Mouse (Mus musculus) heart, adult 8-10 months (tissue): ENCODE data around the gene Serpini1. TPM values are rescaled to one million over a fixed set of nuclear protein-coding genes. Genes with fewer than 3 reads are reported as not detected.
"Not testable (repeated sequence)": the region's sequence is repeated elsewhere in the genome, so short reads cannot be mapped to it uniquely, and the experiment has no call there.

Source experiments
- DNase-seq: peaks from one replicate; pipeline ENCODE4 v3.0.0; 2022; ENCODE audit warnings: low spot score
- total RNA-seq, 4 experiments: library from RNA; stranded (reverse); gene quantifications; 2 replicates each; pipeline ENCODE4 v1.2.4; 2022

Gene Serpini1
- total RNA-seq, 4 experiments from 2014 or later: 3.1 to 4.9 (median 3.6) TPM

DNA sequence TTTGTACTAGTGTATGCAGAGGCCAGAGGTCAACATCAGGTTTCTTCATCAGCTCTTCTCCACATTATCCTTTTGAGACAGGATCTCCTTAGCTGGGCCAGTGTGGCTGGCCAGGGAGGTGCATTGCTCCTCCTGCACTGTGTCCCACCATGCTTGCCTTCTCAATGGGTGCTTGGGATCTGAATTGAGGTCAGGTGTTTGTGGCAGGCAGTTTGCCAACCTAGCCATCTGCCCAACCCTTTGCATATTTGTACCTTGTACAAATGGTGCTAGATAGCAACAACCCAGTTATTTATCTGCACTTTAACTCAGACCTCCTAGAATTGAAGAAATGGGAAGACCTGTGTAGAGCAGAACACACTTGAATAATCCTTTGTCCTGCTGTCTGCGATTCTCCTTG lies 78.3 kb downstream of the Serpini1 start:
- no peak for DNase-seq

DNA sequence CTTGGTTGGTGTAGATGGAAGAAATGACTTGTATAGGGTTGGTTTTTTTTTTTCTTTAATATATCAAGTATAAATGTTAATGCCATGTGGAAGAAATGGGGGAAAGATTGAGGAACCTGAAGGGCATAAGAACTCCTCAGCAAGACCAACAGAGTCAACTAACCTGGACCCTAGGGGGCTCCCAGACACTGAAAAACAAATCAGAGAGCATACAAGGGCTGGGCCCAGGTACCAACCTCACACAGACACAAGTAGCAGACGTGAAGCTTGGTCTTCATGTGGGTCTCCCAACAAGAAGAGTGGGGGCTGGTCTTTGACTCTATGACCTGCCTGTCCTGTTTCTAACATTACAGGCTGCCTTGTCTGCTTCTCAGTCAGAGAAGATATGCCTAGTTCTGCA lies 82.2 kb downstream of the Serpini1 start:
- no peak for DNase-seq

DNA sequence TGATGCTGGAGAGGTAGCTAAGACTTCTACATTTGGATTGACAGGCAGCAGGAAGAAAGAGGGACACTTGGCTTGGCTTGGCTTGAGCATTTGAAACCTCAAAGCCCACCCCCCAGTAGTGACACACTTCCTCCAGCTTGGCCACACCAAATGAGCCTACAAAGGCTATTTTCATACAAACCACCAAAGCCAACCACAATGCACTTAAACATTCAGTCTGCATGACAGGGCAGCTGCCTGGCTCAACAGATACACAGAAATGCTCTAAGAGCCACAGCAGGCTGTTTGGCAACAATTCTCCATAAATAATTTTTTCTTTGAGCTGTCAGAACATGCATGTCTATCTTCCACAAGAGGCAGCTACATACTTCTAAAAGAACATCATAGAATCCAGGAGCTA lies 90.2 kb downstream of the Serpini1 start:
- no peak for DNase-seq

DNA sequence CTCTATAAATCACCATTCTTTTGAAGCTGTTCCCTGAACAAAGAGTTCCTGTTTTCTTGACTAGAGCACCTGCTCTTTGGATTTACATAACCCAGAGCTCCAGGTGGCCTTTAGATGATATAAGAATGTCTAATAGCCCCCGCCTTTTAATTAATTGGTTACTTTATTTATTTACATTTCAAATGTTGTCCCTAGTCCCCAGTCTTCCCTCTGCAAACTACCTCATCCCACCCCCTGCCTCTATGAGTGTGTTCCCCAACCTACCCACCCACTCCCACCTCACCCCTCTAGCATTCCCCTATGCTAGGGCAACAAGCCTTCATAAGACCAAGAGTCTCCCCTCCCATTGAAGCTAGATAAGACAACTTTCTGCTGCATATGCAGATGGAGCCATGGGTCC lies 90.9 kb downstream of the Serpini1 start:
- DNase-seq: no peak

DNA sequence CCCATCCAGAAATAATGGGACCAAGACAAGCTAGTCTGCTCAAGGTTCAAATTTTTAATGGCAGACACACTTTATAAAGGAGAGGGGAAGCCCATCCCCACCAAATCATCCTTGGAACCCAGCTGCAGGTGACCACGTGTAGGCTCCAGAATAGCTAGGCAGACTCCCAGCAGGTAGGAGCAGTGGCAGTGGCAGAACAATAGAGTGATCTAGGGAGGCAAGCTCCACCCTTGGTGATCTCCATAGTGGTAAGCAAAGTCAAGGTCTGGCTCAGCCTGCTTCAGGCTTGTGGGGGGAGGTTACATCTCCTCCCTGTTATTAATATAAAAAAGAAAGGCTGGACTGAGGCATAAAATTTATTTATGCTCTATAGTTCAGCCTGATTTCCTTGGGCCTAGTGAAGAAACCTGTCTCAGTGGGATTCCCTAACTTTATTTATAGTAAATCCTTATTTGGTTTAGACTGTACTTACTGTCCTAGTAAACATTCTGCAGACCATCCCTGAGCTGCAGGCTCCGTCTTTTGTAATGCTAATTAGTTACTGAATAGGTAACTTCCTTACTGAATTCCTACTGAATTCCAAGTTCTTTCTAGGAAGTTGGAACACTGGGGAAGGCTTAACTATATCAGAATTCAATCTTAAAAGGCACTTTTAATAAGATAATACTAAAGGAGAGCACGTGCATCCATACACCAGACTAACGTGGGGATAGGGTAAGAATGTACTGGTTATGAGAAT lies 93.2 kb downstream of the Serpini1 start:
- DNase-seq: not testable (repeated sequence)

DNA sequence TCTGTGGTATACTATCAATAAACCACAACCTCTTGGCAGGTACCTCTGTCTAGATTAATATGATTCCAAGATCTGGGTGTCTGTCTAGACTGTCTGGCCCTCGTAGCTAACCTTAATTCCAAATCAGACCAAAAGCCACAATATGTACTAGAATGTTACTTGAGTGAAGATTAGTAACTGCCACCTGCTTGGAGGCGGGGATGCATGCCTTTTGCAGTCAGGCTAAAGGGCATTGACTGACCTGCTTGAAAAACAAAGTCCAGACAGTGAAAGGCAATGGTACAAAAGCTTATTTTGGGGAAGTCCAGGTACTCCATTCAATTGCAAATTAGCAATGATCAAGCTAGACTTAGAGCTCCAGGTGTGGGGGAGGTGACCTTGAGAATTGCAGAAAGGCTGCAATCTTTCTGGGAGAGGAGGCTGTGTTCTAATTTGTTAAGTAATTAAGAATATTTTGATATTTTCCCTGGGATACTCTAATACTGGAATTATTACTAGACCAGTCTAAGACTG lies 94.3 kb downstream of the Serpini1 start:
- DNase-seq: no peak

DNA sequence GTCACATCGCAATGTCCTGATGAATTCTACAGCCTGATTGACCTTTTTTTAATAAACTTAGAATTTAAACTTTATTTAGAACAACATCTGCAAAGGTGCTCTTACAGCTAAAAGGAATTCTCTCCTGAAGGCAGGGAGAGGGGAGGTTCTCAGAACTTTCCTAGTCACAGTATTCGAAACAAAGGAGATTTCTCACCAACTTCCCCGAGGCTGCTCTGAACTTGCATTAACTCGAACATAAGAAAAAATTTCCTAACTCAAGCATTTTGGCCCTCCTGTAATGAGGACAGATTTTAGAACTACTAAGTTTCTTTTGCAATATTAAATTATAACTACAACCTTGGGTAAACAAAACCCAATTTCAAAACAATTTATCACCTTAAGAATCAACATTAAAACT lies 96.6 kb downstream of the Serpini1 start:
- not testable (repeated sequence) for DNase-seq

DNA sequence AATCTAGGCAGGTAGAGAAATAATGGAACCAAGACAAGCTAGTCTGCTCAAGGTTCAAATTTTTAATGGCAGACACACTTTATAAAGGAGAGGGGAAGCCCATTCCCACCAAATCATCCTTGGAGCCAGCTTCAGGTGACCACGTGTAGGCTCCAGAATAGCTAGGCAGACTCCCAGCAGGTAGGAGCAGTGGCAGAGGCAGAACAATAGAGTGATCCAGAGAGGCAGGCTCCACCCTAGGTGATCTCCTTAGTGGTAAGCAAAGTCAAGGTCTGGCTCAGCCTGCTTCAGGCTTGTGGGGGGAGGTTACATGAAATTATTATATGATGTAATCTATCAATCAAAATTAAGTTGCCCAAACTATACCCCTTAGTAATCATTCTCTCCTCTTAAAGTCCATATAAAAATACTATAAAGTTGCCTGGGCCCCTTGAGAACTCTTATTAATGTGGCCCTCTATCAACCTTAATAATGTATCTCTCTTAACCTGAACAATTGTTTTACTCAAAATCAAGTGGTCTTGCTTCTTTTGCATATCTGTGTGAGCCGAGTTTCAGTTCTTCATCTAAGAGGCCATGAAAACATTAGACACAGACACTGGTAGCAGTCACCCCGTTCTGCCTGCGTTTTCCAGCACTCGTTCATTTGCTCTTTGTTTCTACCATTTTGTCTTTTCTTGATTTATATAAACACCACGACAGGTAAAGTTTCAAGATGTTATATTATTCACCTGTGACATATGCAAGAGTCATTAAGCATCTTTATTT lies 98.4 kb downstream of the Serpini1 start:
- DNase-seq: no peak

DNA sequence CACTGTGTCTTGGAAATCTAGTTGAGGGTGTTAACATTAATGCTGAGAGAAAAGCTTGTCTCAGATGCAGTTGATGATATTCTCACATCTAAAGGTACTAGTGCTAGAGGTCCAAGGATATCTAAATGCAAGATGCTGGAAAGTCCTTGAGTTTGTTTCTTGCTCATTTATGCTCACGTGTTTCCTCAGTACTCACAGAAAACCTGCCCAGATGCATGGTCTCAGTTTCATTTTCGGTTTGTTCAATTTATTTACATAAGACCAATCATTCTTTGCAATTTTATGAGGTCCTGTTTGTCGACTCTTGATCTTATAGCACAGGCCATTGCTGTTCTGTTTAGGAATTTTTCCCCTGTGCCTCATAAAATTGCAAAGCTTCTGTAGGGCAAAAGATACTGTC lies 109.6 kb downstream of the Serpini1 start:
- DNase-seq: no peak

DNA sequence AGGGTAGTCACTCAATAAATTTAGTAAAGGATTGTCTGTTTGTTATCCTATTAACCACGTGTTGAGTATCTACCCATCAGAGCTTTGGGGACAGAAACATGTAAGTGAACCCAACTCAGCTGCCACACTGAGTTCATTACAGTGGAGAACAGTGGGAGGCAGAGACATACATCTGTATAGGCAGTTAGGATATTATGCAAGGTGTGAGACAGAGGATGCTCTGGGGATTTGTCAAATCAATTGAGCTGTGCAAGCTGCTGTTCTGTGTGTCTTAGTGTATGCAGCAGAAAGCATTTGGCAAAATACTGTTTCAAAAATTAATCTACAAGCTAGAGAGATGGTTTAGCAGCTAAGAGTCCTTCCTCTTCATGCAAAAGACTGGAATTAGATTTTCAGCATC lies 113.1 kb downstream of the Serpini1 start:
- DNase-seq: no peak

DNA sequence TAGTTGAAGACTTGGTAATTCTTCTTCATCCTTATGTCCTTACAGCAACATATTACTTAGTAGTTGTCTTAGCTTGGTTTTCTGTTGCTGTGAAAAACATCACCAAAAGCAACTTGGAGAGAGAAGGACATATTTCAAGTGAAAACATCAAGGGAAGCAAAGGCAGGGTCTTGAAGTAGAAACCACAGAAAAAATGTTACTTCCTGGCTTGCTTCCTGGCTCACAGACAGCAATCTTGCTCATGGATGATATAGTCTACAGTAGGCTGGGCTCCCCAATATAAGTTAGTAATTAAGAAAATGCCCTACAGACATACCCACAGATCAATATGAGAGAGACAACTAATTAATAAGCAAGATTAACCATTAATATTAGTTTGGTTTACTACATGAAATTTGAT lies 125.5 kb downstream of the Serpini1 start:
- DNase-seq: no peak

DNA sequence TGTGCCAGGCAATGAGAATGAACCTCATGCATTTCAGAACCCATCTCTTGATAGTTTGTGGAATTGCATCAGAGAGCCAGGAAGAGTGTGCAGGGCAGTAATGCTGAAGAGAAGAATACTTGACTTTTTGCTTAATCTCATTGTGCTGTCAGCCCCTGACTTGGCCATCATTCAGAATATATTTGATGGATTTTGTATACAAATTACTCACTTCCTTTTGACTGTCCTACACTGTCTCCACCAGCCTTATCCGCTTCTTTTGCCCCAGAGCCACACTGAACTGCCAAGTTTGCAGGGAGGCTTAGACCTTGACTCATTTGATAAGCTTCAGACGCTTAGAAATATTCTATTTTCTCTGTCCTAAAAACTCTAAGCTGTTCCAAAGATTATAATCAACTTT lies 129.4 kb downstream of the Serpini1 start:
- DNase-seq: no peak

DNA sequence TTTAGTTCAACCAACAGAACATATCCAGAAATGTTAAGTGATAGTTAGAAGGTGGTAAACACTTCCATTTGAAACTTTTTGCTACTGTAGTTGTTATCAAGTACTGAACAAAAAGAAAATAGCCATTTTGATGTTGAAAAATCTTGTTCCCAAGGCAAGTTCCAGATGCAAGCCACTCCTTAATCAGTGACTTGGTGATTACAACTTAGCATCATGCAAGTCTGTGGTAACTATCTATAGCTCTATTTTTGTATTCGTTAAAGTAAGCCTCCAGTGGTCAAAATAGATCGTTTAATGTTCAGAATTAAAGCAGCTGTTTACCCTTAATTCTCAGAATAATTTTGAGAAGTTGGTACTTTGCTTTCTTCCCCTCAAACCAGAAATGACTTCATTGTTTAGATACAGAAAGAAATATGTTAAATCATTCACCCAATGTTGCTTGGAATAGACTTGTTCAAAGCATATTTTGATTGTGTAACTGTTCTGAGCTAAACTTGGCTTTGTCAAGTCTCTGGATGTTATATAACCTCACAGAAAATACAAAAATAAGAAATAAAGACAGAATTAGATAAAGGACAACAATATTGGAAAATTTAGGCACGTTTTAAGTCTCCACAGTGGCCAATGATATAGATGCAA lies 130.0 kb downstream of the Serpini1 start:
- no peak for DNase-seq

DNA sequence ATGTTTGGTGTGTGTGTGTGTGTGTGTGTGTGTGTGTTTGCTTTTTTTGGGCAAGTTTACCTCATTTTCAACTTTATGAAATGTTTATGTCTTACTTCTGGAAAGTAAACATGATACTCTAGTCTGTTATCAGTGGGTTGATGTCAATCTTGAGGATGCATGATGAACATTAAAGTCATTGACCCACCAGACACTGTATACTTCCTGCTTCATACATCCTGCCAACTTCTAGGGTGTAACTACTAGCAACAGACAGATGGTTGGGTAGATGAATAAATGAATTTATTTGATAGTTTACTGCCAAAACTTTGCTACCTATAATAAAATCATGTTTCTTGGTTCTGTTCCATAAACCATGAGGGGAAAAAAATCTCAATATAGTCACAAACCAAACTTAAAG lies 133.0 kb downstream of the Serpini1 start:
- no peak for DNase-seq

DNA sequence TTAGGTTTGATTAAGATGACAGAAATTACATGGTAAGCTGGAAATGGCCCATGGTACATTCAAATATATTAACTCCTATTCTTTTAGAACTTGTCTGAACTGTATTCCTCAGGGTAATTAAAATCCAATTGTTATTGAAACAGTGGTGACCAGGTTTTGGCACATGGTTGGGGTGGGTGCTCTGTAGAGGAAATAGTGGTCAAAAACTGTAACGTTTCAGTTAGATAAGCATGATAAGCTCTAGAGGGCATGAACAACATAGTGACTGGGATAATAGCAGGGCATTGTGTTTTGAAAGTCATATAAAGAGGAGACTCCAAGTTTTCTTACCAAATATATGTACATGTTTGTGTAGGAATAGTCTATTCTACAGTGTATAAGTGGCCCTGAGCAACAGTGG lies 134.7 kb downstream of the Serpini1 start:
- DNase-seq: no peak

Other genes starting within 250 kb of the Serpini1 start
- gene Wdr49, start 75.4 kb upstream of the Serpini1 start, total RNA-seq: under 1 TPM in 1 of 4 experiments, not detected in 3; 0.23 TPM
- 10 to 100 TPM; 21.7 to 29.8 (median 23.1) TPM for gene Pdcd10, start 691 bp upstream of the Serpini1 start, total RNA-seq
- gene Gm29133, start 190.7 kb downstream of the Serpini1 start, total RNA-seq: not detected